Mouse (Mus musculus) MEL (cell line): Measurements from ENCODE around the gene Ttc17. TPM values are rescaled to one million over a fixed set of nuclear protein-coding genes. Genes with fewer than 3 reads are reported as not detected.

ENCODE experiments used
- DNase-seq: peaks from one replicate; pipeline ENCODE4 v3.0.0; 2011; ENCODE audit warnings: low read depth, low spot score
- H3K27ac ChIP-seq: 2 replicates; pipeline ENCODE4 v1.5.1; 2012; ENCODE audit warnings: low read depth, mild to moderate bottlenecking, control low read depth, low read length, moderate library complexity; ENCODE audit not compliant: control insufficient read depth
- H3K27me3 ChIP-seq, 2 experiments: fragments of 150-350 bp in 1 of 2; sonication (generic) in 1 of 2; 2 replicates each; pipeline ENCODE4 v1.6.1; 2012; ENCODE audit warnings: low read length in 2 of 2, mild to moderate bottlenecking in 2 of 2, improper control_type of control experiment in 1 of 2, moderate library complexity in 1 of 2; ENCODE audit not compliant: insufficient read depth in 2 of 2, control insufficient read depth in 1 of 2
- H3K36me3 ChIP-seq, 2 experiments: 2 replicates each; pipeline ENCODE4 v1.6.1; 2012 to 2014; ENCODE audit warnings: low read length in 2 of 2, improper control_type of control experiment in 1 of 2, inconsistent platforms in 1 of 2, mild to moderate bottlenecking in 1 of 2; ENCODE audit not compliant: insufficient read depth in 2 of 2, control insufficient read depth in 1 of 2
- H3K4me1 ChIP-seq, 2 experiments: fragments of 150-350 bp in 1 of 2; sonication (generic) in 1 of 2; 2 replicates each; pipeline ENCODE4 v1.6.1; 2012; ENCODE audit warnings: low read length in 2 of 2, improper control_type of control experiment in 1 of 2, mild to moderate bottlenecking in 1 of 2; ENCODE audit not compliant: insufficient read depth in 2 of 2, control insufficient read depth in 1 of 2
- H3K4me3 ChIP-seq, 2 experiments: fragments of 150-350 bp in 1 of 2; sonication (generic) in 1 of 2; 2 replicates each; pipeline ENCODE4 v1.5.1; 2012; ENCODE audit warnings: low read depth in 2 of 2, low read length in 2 of 2, mild to moderate bottlenecking in 2 of 2, moderate library complexity in 2 of 2, control low read depth in 1 of 2, improper control_type of control experiment in 1 of 2; ENCODE audit not compliant: control insufficient read depth in 1 of 2, insufficient read depth in 1 of 2
- H3K79me2 ChIP-seq: 2 replicates; pipeline ENCODE4 v1.6.1; 2012; ENCODE audit warnings: mild to moderate bottlenecking, low read length, moderate library complexity; ENCODE audit not compliant: control insufficient read depth, poor library complexity, insufficient read depth
- H3K9ac ChIP-seq: 2 replicates; pipeline ENCODE4 v1.6.1; 2012; ENCODE audit warnings: low read depth, mild to moderate bottlenecking, control low read depth, low read length, moderate library complexity; ENCODE audit not compliant: control insufficient read depth, poor library complexity, severe bottlenecking
- H3K9me3 ChIP-seq: fragments of 150-350 bp; sonication (generic); replicated peaks from 2 replicates; pipeline ENCODE4 v1.6.1; 2012; ENCODE audit warnings: mild to moderate bottlenecking, low read length, improper control_type of control experiment, moderate library complexity; ENCODE audit not compliant: insufficient read depth
- BHLHE40 ChIP-seq: IDR thresholded peaks from 2 replicates; pipeline ENCODE4 v1.6.1; 2012; ENCODE audit warnings: low read depth, mild to moderate bottlenecking, inconsistent platforms, low read length, improper control_type of control experiment, borderline replicate concordance
- CHD1 ChIP-seq: IDR thresholded peaks from 2 replicates; pipeline ENCODE4 v1.6.1; 2012; ENCODE audit warnings: low read depth, mild to moderate bottlenecking, inconsistent platforms, low read length, improper control_type of control experiment
- CHD2 ChIP-seq: IDR thresholded peaks from 2 replicates; pipeline ENCODE4 v1.6.1; 2011; ENCODE audit warnings: low read length, improper control_type of control experiment
- CTCF ChIP-seq, 3 experiments: IDR thresholded peaks in 2 of 3; conservative IDR thresholded peaks in 1 of 3; 2 replicates each; pipeline ENCODE4 v1.5.1; 2011 to 2012; ENCODE audit warnings: low read length in 3 of 3, low read depth in 2 of 3, mild to moderate bottlenecking in 2 of 3, improper control_type of control experiment in 1 of 3, inconsistent platforms in 1 of 3, mixed read lengths in 1 of 3, moderate library complexity in 1 of 3; ENCODE audit not compliant: control insufficient read depth in 1 of 3, insufficient read depth in 1 of 3, poor library complexity in 1 of 3, severe bottlenecking in 1 of 3
- E2F4 ChIP-seq: IDR thresholded peaks from 2 replicates; pipeline ENCODE4 v1.6.1; 2011; ENCODE audit warnings: low read depth, low read length, improper control_type of control experiment, borderline replicate concordance
- ELF1 ChIP-seq: IDR thresholded peaks from 2 replicates; pipeline ENCODE4 v1.6.1; 2014; ENCODE audit warnings: low read depth, mild to moderate bottlenecking, inconsistent platforms, low read length, improper control_type of control experiment, moderate library complexity
- ETS1 ChIP-seq: IDR thresholded peaks from 2 replicates; pipeline ENCODE4 v1.6.1; 2012; ENCODE audit warnings: low read depth, mild to moderate bottlenecking, inconsistent platforms, low read length, improper control_type of control experiment, moderate library complexity
- GABPA ChIP-seq: IDR thresholded peaks from 2 replicates; pipeline ENCODE4 v1.6.1; 2012; ENCODE audit warnings: low read depth, mild to moderate bottlenecking, inconsistent platforms, low read length, improper control_type of control experiment, moderate library complexity
- GATA1 ChIP-seq: IDR thresholded peaks from 2 replicates; pipeline ENCODE4 v1.6.1; 2011; ENCODE audit warnings: low read depth, low read length, improper control_type of control experiment
- HCFC1 ChIP-seq: IDR thresholded peaks from 2 replicates; pipeline ENCODE4 v1.6.1; 2012; ENCODE audit warnings: low read depth, mild to moderate bottlenecking, inconsistent platforms, low read length, improper control_type of control experiment, moderate library complexity
- JUND ChIP-seq: IDR thresholded peaks from 2 replicates; pipeline ENCODE4 v1.6.1; 2011; ENCODE audit warnings: low read depth, mild to moderate bottlenecking, improper control_type of control experiment, low read length
- KAT2A ChIP-seq: conservative IDR thresholded peaks from 2 replicates; pipeline ENCODE4 v1.6.1; 2012; ENCODE audit warnings: low read depth, low read length, improper control_type of control experiment, inconsistent platforms
- MAZ ChIP-seq: IDR thresholded peaks from 2 replicates; pipeline ENCODE4 v1.6.1; 2012; ENCODE audit warnings: low read depth, mild to moderate bottlenecking, inconsistent platforms, low read length, improper control_type of control experiment
- MEF2A ChIP-seq: IDR thresholded peaks from 2 replicates; pipeline ENCODE4 v1.6.1; 2014; ENCODE audit warnings: low read depth, mild to moderate bottlenecking, inconsistent platforms, low read length, improper control_type of control experiment; ENCODE audit not compliant: poor library complexity, insufficient replicate concordance, severe bottlenecking; ENCODE audit errors: extremely low read depth
- MXI1 ChIP-seq: IDR thresholded peaks from 2 replicates; pipeline ENCODE4 v1.6.1; 2011; ENCODE audit warnings: mild to moderate bottlenecking, low read depth, low read length, improper control_type of control experiment
- MYB ChIP-seq: IDR thresholded peaks from 2 replicates; pipeline ENCODE4 v1.6.1; 2011; ENCODE audit warnings: mild to moderate bottlenecking, low read depth, low read length, improper control_type of control experiment
- MYC ChIP-seq: IDR thresholded peaks from 2 replicates; pipeline ENCODE4 v1.6.1; 2011; ENCODE audit warnings: low read depth, mild to moderate bottlenecking, low read length, improper control_type of control experiment, moderate library complexity
- NELFE ChIP-seq: IDR thresholded peaks from 2 replicates; pipeline ENCODE4 v1.6.1; 2011; ENCODE audit warnings: low read depth, low read length, improper control_type of control experiment
- NRF1 ChIP-seq: IDR thresholded peaks from 2 replicates; pipeline ENCODE4 v1.6.1; 2014; ENCODE audit warnings: low read depth, mild to moderate bottlenecking, inconsistent platforms, low read length, improper control_type of control experiment, moderate library complexity; ENCODE audit not compliant: poor library complexity, insufficient read depth, severe bottlenecking
- POLR2A ChIP-seq, 2 experiments: IDR thresholded peaks; 2 replicates each; pipeline ENCODE4 v1.6.1; 2011 to 2012; ENCODE audit warnings: low read length in 2 of 2, mild to moderate bottlenecking in 2 of 2, control low read depth in 1 of 2, improper control_type of control experiment in 1 of 2, low read depth in 1 of 2, moderate library complexity in 1 of 2; ENCODE audit not compliant: control insufficient read depth in 1 of 2, insufficient read depth in 1 of 2, poor library complexity in 1 of 2
- POLR2AphosphoS2 ChIP-seq: IDR thresholded peaks from 2 replicates; pipeline ENCODE4 v1.6.1; 2011; ENCODE audit warnings: low read length, improper control_type of control experiment
- RAD21 ChIP-seq: IDR thresholded peaks from 2 replicates; pipeline ENCODE4 v1.6.1; 2011; ENCODE audit warnings: mild to moderate bottlenecking, low read depth, low read length, improper control_type of control experiment
- RCOR1 ChIP-seq: IDR thresholded peaks from 2 replicates; pipeline ENCODE4 v1.6.1; 2012; ENCODE audit warnings: low read depth, mild to moderate bottlenecking, inconsistent platforms, low read length, improper control_type of control experiment
- SIN3A ChIP-seq: IDR thresholded peaks from 2 replicates; pipeline ENCODE4 v1.6.1; 2012; ENCODE audit warnings: low read length, improper control_type of control experiment, inconsistent platforms
- SMC3 ChIP-seq: IDR thresholded peaks from 2 replicates; pipeline ENCODE4 v1.6.1; 2011; ENCODE audit warnings: low read depth, low read length, improper control_type of control experiment
- TAL1 ChIP-seq: IDR thresholded peaks from 2 replicates; pipeline ENCODE4 v1.6.1; 2012; ENCODE audit warnings: mild to moderate bottlenecking, inconsistent platforms, low read length, moderate library complexity, mixed read lengths
- TCF12 ChIP-seq: IDR thresholded peaks from 2 replicates; pipeline ENCODE4 v1.6.1; 2014; ENCODE audit warnings: low read depth, mild to moderate bottlenecking, inconsistent platforms, low read length, improper control_type of control experiment, moderate library complexity
- UBTF ChIP-seq: IDR thresholded peaks from 2 replicates; pipeline ENCODE4 v1.6.1; 2012; ENCODE audit warnings: low read depth, mild to moderate bottlenecking, inconsistent platforms, low read length, improper control_type of control experiment, moderate library complexity, borderline replicate concordance; ENCODE audit not compliant: insufficient read depth
- USF1 ChIP-seq: IDR thresholded peaks from 2 replicates; pipeline ENCODE4 v1.6.1; 2014; ENCODE audit warnings: low read depth, mild to moderate bottlenecking, inconsistent platforms, low read length, improper control_type of control experiment, moderate library complexity
- USF2 ChIP-seq, 2 experiments: IDR thresholded peaks; 2 replicates each; pipeline ENCODE4 v1.6.1; 2011 to 2012; ENCODE audit warnings: improper control_type of control experiment in 2 of 2, low read length in 2 of 2, borderline replicate concordance in 1 of 2, inconsistent platforms in 1 of 2, low read depth in 1 of 2, mild to moderate bottlenecking in 1 of 2; ENCODE audit not compliant: insufficient read depth in 1 of 2
- ZNF384 ChIP-seq: IDR thresholded peaks from 2 replicates; pipeline ENCODE4 v1.6.1; 2012; ENCODE audit warnings: low read depth, mild to moderate bottlenecking, inconsistent platforms, low read length, improper control_type of control experiment
- polyA plus RNA-seq, 2 experiments: library from polyadenylated mRNA; stranded (reverse) in 1 of 2; unstranded in 1 of 2; fragments of >175 nt in 1 of 2; fragments of >200 nt in 1 of 2; gene quantifications; 2 replicates each; pipeline versions ENCODE4 v1.2.1 to v1.2.4; 2012; ENCODE audit warnings: low replicate concordance in 2 of 2, low read depth in 1 of 2; ENCODE audit not compliant: insufficient read length in 2 of 2, insufficient read depth in 1 of 2, missing spikeins in 1 of 2
- total RNA-seq: library from RNA; depleted of rRNA; stranded (reverse); fragments of 300-350 nt; gene quantifications from 2 replicates; pipeline ENCODE4 v1.2.3, GENCODE M21; 2012

The Ttc17 gene
- total and polyA plus RNA-seq, 3 experiments: 7.0 to 10.2 TPM; not detected in 1

DNA sequence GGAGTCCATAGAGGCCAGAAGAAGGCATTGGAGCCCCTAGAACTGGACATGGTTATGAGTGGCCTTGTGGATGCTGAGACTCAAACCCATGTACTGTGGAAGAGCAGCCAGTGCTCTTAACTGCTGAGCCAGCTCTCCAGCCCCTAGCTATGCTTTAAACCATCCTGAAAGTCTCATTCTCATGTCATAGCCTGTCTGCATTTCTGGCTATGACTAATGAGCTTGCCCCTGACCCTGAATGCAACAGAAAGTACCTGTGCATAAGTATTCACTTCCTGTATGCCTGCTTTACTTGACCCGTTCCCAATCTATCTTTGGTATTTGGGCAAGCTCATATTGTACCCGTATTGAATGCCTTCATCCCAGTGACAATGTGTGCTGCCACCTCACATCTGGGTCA lies 86.7 kb downstream of the Ttc17 start:
- Histone ChIP-seq H3K4me1 (no peaks in the 10 kb centered on the region), H3K79me2 (no peaks in the 10 kb centered on the region), H3K27me3 (no peaks in the 10 kb centered on the region), H3K27ac (no peak overlapping the region), H3K36me3 (no peaks in the 10 kb centered on the region; a peak in 1 of 4 replicates), H3K9me3 (no peaks in the 10 kb centered on the region), H3K4me3 (no peak overlapping the region), H3K9ac (no peak overlapping the region)
- DNase-seq: no peak
- TF ChIP-seq ZNF384 (no peak), TCF12 (no peak), KAT2A (no peak), BHLHE40 (no peak), ELF1 (no peak), ETS1 (no peak), NELFE (no peak), MXI1 (no peak), MYB (no peak), SMC3 (no peak), NRF1 (no peak), MEF2A (no peak)

DNA sequence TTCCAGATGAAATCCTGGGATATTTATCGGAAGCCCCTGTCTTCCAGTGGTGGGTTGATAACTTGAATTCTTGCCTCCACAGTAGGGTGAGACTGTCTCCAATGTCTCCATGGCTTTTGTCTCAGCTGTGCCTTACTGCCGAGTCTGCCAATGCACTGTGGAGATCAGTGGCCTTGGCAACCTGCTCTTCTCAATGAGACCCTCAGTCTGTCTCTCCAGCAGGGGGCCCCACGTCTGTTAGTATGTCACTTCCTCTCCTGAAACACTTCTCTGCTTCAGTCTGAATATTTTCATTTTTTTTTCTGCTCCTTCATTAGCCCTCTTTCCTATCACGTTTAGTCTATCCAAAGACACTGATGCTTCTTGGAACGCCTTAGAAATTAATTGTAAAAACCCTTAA lies 90.0 kb downstream of the Ttc17 start:
- H3K4me1 ChIP-seq: no peaks in the 10 kb centered on the region
- H3K4me3 ChIP-seq: no peak overlapping the region
- H3K79me2 ChIP-seq: no peaks in the 10 kb centered on the region
- H3K9me3 ChIP-seq: no peaks in the 10 kb centered on the region
- H3K27ac ChIP-seq: no peak overlapping the region
- no peaks in the 10 kb centered on the region for H3K27me3 ChIP-seq
- DNase-seq: peak; percentile 37
- H3K36me3 ChIP-seq: no peaks in the 10 kb centered on the region; a peak in 1 of 4 replicates
- TF ChIP-seq CHD1 (no peak), USF1 (no peak), HCFC1 (no peak), SMC3 (peak; percentile 18; the same call in 1 of the 2 replicates), E2F4 (no peak), RAD21 (peak; percentile 2; the same call in 1 of the 2 replicates), SIN3A (no peak), ELF1 (no peak), USF2 (IDR thresholded peaks at IDR 0.05; ENCODE audit: borderline replicate concordance in 1 of 2, insufficient read depth in 1 of 2, low read depth in 1 of 2, low read length in 2 of 2) (no peak), CHD2 (no peak), RCOR1 (no peak), MAZ (no peak), UBTF (no peak), POLR2AphosphoS2 (no peak), MYC (no peak), ZNF384 (no peak), GABPA (no peak), GATA1 (no peak), POLR2A (IDR thresholded peaks at IDR 0.05; ENCODE audit: control insufficient read depth in 1 of 2, insufficient read depth in 1 of 2, low read depth in 1 of 2, low read length in 2 of 2, poor library complexity in 1 of 2) (no peak), CTCF (IDR thresholded peaks at IDR 0.05 in 2 of 3, conservative IDR thresholded peaks at IDR 0.05 in 1 of 3; ENCODE audit: control insufficient read depth in 1 of 3, insufficient read depth in 1 of 3, low read depth in 2 of 3, low read length in 3 of 3, poor library complexity in 1 of 3, severe bottlenecking in 1 of 3) (peak; percentile 19 to 39 (median 20); a peak in 3 of 6 replicates), NRF1 (no peak), MEF2A (no peak), TAL1 (no peak), JUND (no peak)
- H3K9ac ChIP-seq: no peak overlapping the region
